Mouse (Mus musculus) thymus, adult 2 months (tissue): ENCODE measurements around the gene Vat1. TPM values are rescaled to one million over a fixed set of nuclear protein-coding genes. Genes with fewer than 3 reads are reported as not detected.
"Not testable (repeated sequence)": the region's sequence is repeated elsewhere in the genome, so short reads cannot be mapped to it uniquely, and the experiment has no call there.

Source experiments
- DNase-seq: peaks from one replicate; pipeline ENCODE4 v3.0.0; 2021
- H3K27ac ChIP-seq: fragments of 200-500 bp; 2 replicates; pipeline ENCODE4 v1.5.1; 2012; ENCODE audit warnings: low read length, control low read depth; ENCODE audit not compliant: control insufficient read depth, insufficient read depth
- H3K27me3 ChIP-seq: fragments of 200-500 bp; 2 replicates; pipeline ENCODE4 v1.6.1; 2012; ENCODE audit warnings: mild to moderate bottlenecking, low read length, moderate library complexity, mixed read lengths; ENCODE audit not compliant: control insufficient read depth, insufficient read depth
- H3K36me3 ChIP-seq: fragments of 200-500 bp; 2 replicates; pipeline ENCODE4 v1.6.1; 2012; ENCODE audit warnings: mild to moderate bottlenecking, low read length, moderate library complexity; ENCODE audit not compliant: control insufficient read depth, insufficient read depth
- H3K4me1 ChIP-seq: fragments of 200-500 bp; replicated peaks from 2 replicates; pipeline ENCODE4 v1.6.1; 2012; ENCODE audit warnings: low read length; ENCODE audit not compliant: control insufficient read depth, insufficient read depth
- H3K4me3 ChIP-seq: fragments of 200-500 bp; 2 replicates; pipeline ENCODE4 v1.5.1; 2012; ENCODE audit warnings: mild to moderate bottlenecking, low read length, control low read depth, moderate library complexity; ENCODE audit not compliant: control insufficient read depth, insufficient read depth
- CTCF ChIP-seq: fragments of 200-500 bp; IDR thresholded peaks from 2 replicates; pipeline ENCODE4 v1.5.1; 2012; ENCODE audit warnings: mild to moderate bottlenecking, control low read depth, low read length, moderate library complexity, borderline replicate concordance; ENCODE audit not compliant: control insufficient read depth, poor library complexity, insufficient read depth; ENCODE audit errors: extremely low read depth
- POLR2A ChIP-seq: fragments of 200-500 bp; IDR thresholded peaks from 2 replicates; pipeline ENCODE4 v1.6.1; 2012; ENCODE audit warnings: mild to moderate bottlenecking, low read length, control low read depth, moderate library complexity; ENCODE audit not compliant: control insufficient read depth, poor library complexity, insufficient read depth; ENCODE audit errors: extremely low read depth
- WGBS: fragments of 180-500 bp; shearing (Covaris S2); methylation state at CpG from one replicate; pipeline ENCODE4 v1.1.7; 2018; 5-methylcytosine and 5-hydroxymethylcytosine counted together
- polyA plus RNA-seq: library from polyadenylated mRNA; depleted of rRNA; stranded (reverse); fragments of >200 nt; gene quantifications from 2 replicates; pipeline ENCODE4 v1.2.3, GENCODE M21; 2012

Vat1 gene
- polyA plus RNA-seq, 1 experiment = 73.6 TPM

DNA sequence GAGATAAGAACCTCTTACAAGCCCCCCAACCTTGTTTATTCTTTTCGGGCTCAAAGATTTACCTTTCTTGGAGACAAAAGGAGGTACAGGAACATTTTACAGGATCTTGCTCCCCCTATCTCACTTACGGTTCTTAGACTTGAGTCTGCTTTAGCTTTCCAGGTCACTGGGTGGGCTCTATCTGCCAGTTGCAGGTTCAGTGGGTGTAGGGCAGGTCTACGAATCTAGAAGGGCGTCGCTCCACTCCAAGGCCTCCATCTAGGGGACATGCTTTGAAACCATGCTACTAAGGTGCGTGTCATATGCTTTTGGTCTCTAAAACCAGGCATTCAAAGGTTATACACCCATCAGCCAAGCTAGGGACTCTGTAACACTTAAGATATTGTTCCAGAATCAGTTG lies 18.2 kb upstream of the Vat1 start:
- TF ChIP-seq POLR2A (no peak), CTCF (no peak)
- WGBS = 93% methylated on average over 6 of the region's 6 CpGs
- Histone ChIP-seq H3K4me1 (no peaks in the 10 kb centered on the region), H3K4me3 (no peak overlapping the region), H3K27me3 (no peaks in the 10 kb centered on the region), H3K36me3 (peaks cover 12% of the 10 kb centered on the region), H3K27ac (no peak overlapping the region)
- no peak for DNase-seq

DNA sequence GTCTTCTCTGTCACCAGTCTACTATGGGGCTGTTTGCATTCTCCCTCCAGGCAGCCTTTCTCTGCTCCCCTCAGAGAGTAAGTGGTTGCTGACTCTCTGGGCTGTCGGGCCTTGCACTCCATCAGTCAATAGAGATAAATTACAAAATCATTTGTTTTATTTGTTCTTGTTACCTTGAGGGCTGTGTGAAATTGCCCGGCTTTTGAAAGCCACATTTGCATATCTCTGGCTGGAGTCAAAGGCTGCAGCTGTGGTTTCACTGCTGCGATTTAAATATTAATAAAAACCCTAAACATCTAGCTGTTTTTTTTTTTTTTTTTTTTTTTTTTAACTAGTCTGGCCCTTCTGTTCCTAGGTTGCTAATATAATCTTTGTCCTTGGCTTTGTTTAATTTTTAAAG lies 17.8 kb upstream of the Vat1 start:
- H3K36me3 ChIP-seq = peaks cover 8% of the 10 kb centered on the region
- H3K27ac ChIP-seq = no peak overlapping the region
- no peak for DNase-seq
- no peaks in the 10 kb centered on the region for H3K4me1 ChIP-seq
- no peak overlapping the region for H3K4me3 ChIP-seq
- 87% methylated on average over 3 of the region's 3 CpGs for WGBS
- TF ChIP-seq POLR2A (no peak), CTCF (no peak)
- no peaks in the 10 kb centered on the region for H3K27me3 ChIP-seq

DNA sequence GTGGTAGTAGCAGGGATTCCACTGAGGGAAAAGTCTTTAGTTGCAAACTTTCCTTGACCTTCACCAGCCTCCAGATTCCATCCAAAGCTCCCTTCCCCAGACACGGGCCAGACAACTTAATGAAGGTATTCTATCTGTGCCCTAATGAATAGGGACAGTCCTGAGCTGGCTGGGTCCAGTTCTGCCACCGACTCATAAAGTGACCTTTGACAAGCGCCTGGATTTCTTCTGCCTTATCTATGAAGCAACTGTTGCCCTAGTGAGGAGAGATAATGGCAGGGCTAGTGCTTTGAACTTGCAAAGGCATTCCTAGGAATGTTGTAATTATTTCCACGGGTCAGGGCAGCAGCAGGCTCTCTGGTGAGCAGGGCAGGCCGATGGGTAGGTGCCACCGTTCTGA lies 14.9 kb upstream of the Vat1 start:
- no peak for TF ChIP-seq POLR2A
- no peak for TF ChIP-seq CTCF
- Histone ChIP-seq H3K27me3 (no peaks in the 10 kb centered on the region), H3K4me3 (no peak overlapping the region), H3K27ac (no peak overlapping the region; the same call in 1 of the 2 replicates), H3K4me1 (no peaks in the 10 kb centered on the region), H3K36me3 (no peaks in the 10 kb centered on the region)
- 83% methylated on average over 6 of the region's 6 CpGs for WGBS
- no peak for DNase-seq

DNA sequence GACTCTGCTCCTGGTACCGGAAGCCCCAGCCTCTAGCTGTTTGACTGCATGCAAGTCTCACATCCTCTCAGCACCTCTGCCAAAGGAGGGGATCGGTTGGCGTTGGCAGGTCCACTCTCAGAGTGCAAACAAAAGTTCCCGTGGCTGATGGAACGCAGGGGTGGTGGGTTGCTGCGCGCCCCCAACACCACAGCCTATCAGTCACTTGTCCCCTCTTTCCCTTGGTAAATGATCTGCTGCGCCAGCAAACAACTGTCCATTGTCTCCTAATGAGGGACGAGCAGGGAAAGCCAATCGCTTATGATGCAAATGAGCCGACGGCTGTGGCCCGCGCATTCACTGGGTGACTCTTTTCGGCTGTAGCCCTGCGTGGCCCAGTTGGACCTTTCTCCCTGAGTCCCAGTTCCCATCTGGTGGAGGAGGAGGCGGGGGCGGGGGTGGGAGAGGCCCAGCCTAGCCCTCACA lies 13.2 kb upstream of the Vat1 start:
- 59% methylated on average over 18 of the region's 18 CpGs for WGBS
- Histone ChIP-seq H3K27me3 (no peaks in the 10 kb centered on the region), H3K4me1 (no peaks in the 10 kb centered on the region), H3K36me3 (no peaks in the 10 kb centered on the region), H3K27ac (no peak overlapping the region), H3K4me3 (no peak overlapping the region)
- TF ChIP-seq POLR2A (no peak), CTCF (no peak)
- DNase-seq = no peak

DNA sequence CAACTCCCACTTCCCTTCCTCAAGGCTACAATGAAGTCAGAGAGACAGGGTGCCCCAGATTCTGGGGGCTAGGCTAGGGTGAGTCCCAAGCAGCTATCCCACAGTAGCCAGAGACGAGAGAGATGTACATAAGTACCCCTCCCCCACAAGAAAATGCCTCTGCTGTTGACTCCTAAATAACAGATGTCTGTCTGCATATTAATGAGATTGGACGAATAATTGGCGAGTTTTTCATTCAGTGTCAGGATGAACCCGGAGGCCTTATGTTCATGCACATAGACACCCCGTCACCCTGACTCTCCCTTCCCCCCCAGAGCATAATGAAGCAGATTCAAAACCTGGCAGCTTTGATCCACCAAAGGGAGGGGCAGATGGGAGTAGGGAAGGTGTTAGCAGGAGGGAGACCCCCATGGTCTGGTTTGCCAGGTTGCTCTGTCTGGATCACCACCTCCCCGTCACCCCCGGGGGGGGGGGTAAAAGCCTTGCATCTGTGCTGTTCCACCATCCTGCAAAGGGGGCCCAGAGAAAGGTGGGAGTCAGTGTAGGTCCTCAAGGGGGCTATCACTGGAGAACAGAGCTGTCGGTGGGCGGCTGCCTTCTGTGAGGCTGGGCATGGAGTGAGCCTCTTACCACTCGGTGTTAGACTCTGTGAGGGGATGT lies 11.7 kb upstream of the Vat1 start:
- TF ChIP-seq POLR2A (no peak), CTCF (no peak)
- Histone ChIP-seq H3K27ac (no peak overlapping the region), H3K4me3 (no peak overlapping the region), H3K4me1 (no peaks in the 10 kb centered on the region), H3K36me3 (no peaks in the 10 kb centered on the region), H3K27me3 (no peaks in the 10 kb centered on the region)
- 89% methylated on average over 10 of the region's 10 CpGs for WGBS
- DNase-seq = no peak

DNA sequence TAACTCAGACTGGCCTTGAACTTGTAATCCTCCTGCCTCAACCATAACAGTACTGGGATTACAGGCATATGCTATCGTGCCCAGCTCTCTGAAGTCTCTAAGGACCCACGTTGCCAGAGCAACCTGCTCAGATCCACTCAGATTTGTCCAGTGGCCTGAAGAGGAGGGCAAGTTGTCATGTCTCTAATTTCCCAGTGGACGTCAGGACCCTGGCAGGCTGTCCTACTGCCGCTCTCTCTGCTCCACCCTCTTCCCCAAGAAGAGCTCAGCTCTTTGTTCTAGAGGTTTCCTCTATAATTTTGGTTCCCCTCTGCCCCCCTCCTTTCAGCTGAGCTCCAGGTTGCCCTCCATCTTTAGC lies 11.1 kb upstream of the Vat1 start:
- DNase-seq = no peak
- H3K4me3 ChIP-seq = no peak overlapping the region
- TF ChIP-seq POLR2A (no peak), CTCF (no peak)
- H3K36me3 ChIP-seq = no peaks in the 10 kb centered on the region
- H3K4me1 ChIP-seq = no peaks in the 10 kb centered on the region
- no peaks in the 10 kb centered on the region for H3K27me3 ChIP-seq
- WGBS = 56% methylated on average over 4 of the region's 4 CpGs
- no peak overlapping the region for H3K27ac ChIP-seq

DNA sequence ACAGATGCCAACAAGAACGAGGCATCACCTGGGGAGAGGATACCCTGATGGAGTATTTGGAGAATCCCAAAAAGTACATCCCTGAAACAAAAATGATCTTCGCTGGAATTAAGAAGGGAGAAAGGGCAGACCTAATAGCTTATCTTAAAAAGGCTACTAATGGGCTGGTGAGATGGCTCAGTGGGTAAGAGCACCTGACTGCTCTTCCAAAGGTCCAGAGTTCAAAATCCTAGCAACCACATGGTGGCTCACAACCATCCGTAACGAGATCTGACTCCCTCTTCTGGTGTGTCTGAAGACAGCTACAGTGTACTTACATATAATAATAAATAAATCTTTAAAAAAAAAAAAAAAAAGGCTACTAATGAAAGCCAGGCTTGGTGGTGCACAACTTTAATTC lies 10.3 kb upstream of the Vat1 start:
- WGBS = 94% methylated on average over 4 of the region's 4 CpGs
- not testable (repeated sequence) for H3K4me1 ChIP-seq, H3K27ac ChIP-seq, DNase-seq, H3K36me3 ChIP-seq, H3K27me3 ChIP-seq, H3K4me3 ChIP-seq
